In genomic region chr6:40380181-40380580, GRCm38 (mm10) we compare ENCODE assay signal across 42 mouse cellular contexts. TPM values are rescaled to one million over a fixed set of nuclear protein-coding genes. Genes with fewer than 3 reads are reported as not detected.
"Had no signal": no experiment of that assay in that cellular context is flagged by ENCODE, and none has a peak within 500 bp of the region (broad histone marks: within the 10 kb centered on the region; RNA-seq: fewer than 3 reads in every experiment).

No protein-coding gene starts in this region.

- ATAC-seq: hindbrain, embryonic 16.5 days; hindbrain, postnatal 0 days; inflammation-experienced regulatory T-cells, adult 6 months; intestine, embryonic 15.5 days; intestine, embryonic 16.5 days; intestine, postnatal 0 days had no signal

- H3K9ac ChIP-seq: heart, embryonic 12.5 days; heart, embryonic 13.5 days; heart, embryonic 15.5 days; hindbrain, embryonic 12.5 days; hindbrain, embryonic 13.5 days; hindbrain, embryonic 14.5 days; hindbrain, embryonic 15.5 days; intestine, embryonic 15.5 days; kidney, embryonic 15.5 days had no signal

- H3K4me2 ChIP-seq: heart, embryonic 11.5 days; heart, embryonic 12.5 days; heart, embryonic 13.5 days; heart, embryonic 15.5 days; hindbrain, embryonic 12.5 days; hindbrain, embryonic 13.5 days; hindbrain, embryonic 14.5 days; hindbrain, embryonic 15.5 days; intestine, embryonic 15.5 days; kidney, embryonic 15.5 days had no signal

- H3K9me3 ChIP-seq: heart, embryonic 10.5 days; heart, embryonic 12.5 days; heart, embryonic 13.5 days; heart, embryonic 15.5 days; hindbrain, embryonic 10.5 days; hindbrain, embryonic 12.5 days; hindbrain, embryonic 13.5 days; hindbrain, embryonic 15.5 days; intestine, embryonic 15.5 days; kidney, embryonic 15.5 days had no signal

- H3K27me3 ChIP-seq: heart, embryonic 12.5 days; heart, embryonic 13.5 days; heart, embryonic 15.5 days; hindbrain, embryonic 12.5 days; hindbrain, embryonic 13.5 days; hindbrain, embryonic 15.5 days; intestine, embryonic 15.5 days; kidney, embryonic 15.5 days had no signal

- H3K4me1 ChIP-seq: heart, embryonic 10.5 days; heart, embryonic 12.5 days; heart, embryonic 13.5 days; heart, embryonic 15.5 days; hindbrain, embryonic 10.5 days; hindbrain, embryonic 12.5 days; hindbrain, embryonic 13.5 days; hindbrain, embryonic 15.5 days; intestine, embryonic 15.5 days; kidney, embryonic 15.5 days had no signal

- H3K4me3 ChIP-seq: heart, adult 2 months; heart, embryonic 10.5 days; heart, embryonic 12.5 days; heart, embryonic 13.5 days; heart, embryonic 15.5 days; hindbrain, embryonic 10.5 days; hindbrain, embryonic 12.5 days; hindbrain, embryonic 13.5 days; hindbrain, embryonic 15.5 days; intestine, embryonic 15.5 days; kidney, embryonic 15.5 days; layer of hippocampus, adult 2 months had no signal

- H3K36me3 ChIP-seq: heart, embryonic 15.5 days; intestine, embryonic 15.5 days had no signal

- H3K27ac ChIP-seq: heart, adult 2 months; heart, embryonic 10.5 days; heart, embryonic 13.5 days; heart, embryonic 15.5 days; hindbrain, embryonic 10.5 days; hindbrain, embryonic 12.5 days; hindbrain, embryonic 13.5 days; hindbrain, embryonic 14.5 days; hindbrain, embryonic 15.5 days; hindbrain, postnatal 0 days; intestine, embryonic 15.5 days; kidney, embryonic 15.5 days; kidney, postnatal 0 days; layer of hippocampus, adult 2 months had no signal

- DNase-seq: heart, adult 18-20 months; heart, adult 2 months; heart, postnatal 10 days; heart, postnatal 14 days; heart, postnatal 36 days; heart, postnatal 4 days; kidney, adult 11 months; kidney, adult 18-20 months; kidney, adult 2 months; kidney, adult 8-10 months; kidney, adult 9 months; kidney, postnatal 10 days; kidney, postnatal 14 days; kidney, postnatal 25 days; kidney, postnatal 36 days; kidney, postnatal 4 days; layer of hippocampus, adult 9-11 months had no signal

RNA-seq across cellular contexts. Expression of gene Wee2, which starts 58.7 kb away (rescaled TPM):
- polyA plus RNA-seq: heart, adult 2 months; heart, embryonic 11.5 days; heart, embryonic 12.5 days; heart, embryonic 13.5 days; heart, embryonic 14.5 days; heart, embryonic 15.5 days; heart, embryonic 16.5 days; heart, postnatal 0 days; hindbrain, embryonic 10.5 days; hindbrain, embryonic 12.5 days; inflammation-experienced regulatory T-cells, adult 6 months; intestine, embryonic 14.5 days; intestine, postnatal 0 days; kidney, adult 2 months; kidney, embryonic 16.5 days; large intestine, adult 2 months had no signal
